Mouse (Mus musculus): ENCODE data around the gene Snx11. TPM values are rescaled to one million over a fixed set of nuclear protein-coding genes. Genes with fewer than 3 reads are reported as not detected.

The Snx11 gene
- polyA plus RNA-seq, 1 experiment: 31.1 TPM

GRCm38 (mm10) chr11:96746648-96747047 lies 30.7 kb downstream of the Snx11 start:
- TF ChIP-seq POLR2A (IDR thresholded peaks at IDR 0.05; ENCODE audit: low read depth, low read length) (no peak), CTCF (IDR thresholded peaks at IDR 0.05; ENCODE audit: borderline replicate concordance, insufficient read depth, low read length) (no peak)
- Histone ChIP-seq H3K4me3 (ENCODE audit: insufficient read depth, low read length) (peak overlapping the region; percentile 43), H3K4me1 (ENCODE audit: control insufficient read depth, insufficient read depth, low read length) (peaks cover 17% of the 10 kb centered on the region; the same call in 1 of the 2 replicates), H3K27ac (ENCODE audit: insufficient read depth, low read length) (peak overlapping the region; percentile 86)

- peaks cover 14% of the 10 kb centered on the region; the same call in 1 of the 2 replicates for H3K4me1 ChIP-seq (ENCODE audit: control insufficient read depth, insufficient read depth, low read length)
- TF ChIP-seq CTCF (IDR thresholded peaks at IDR 0.05; ENCODE audit: borderline replicate concordance, insufficient read depth, low read length) (no peak), POLR2A (IDR thresholded peaks at IDR 0.05; ENCODE audit: low read depth, low read length) (no peak)
- peak overlapping the region; percentile 24 for H3K4me3 ChIP-seq (ENCODE audit: insufficient read depth, low read length)
These were observed 33.5 kb downstream of the Snx11 start for GRCm38 (mm10) chr11:96743891-96744290.

GRCm38 (mm10) chr11:96743000-96743399 lies 34.4 kb downstream of the Snx11 start:
- TF ChIP-seq CTCF (IDR thresholded peaks at IDR 0.05; ENCODE audit: borderline replicate concordance, insufficient read depth, low read length) (no peak), POLR2A (IDR thresholded peaks at IDR 0.05; ENCODE audit: low read depth, low read length) (no peak)
- peaks cover 9% of the 10 kb centered on the region; the same call in 1 of the 2 replicates for H3K4me1 ChIP-seq (ENCODE audit: control insufficient read depth, insufficient read depth, low read length)
- H3K4me3 ChIP-seq (ENCODE audit: insufficient read depth, low read length): peak overlapping the region; percentile 24
- peak overlapping the region; percentile 4; the same call in 1 of the 2 replicates for H3K27ac ChIP-seq (ENCODE audit: insufficient read depth, low read length)

More at GRCm38 (mm10) chr11:96743891-96744290, 33.5 kb downstream of the Snx11 start:
- H3K27ac ChIP-seq (ENCODE audit: insufficient read depth, low read length): peak overlapping the region; percentile 64

DNA sequence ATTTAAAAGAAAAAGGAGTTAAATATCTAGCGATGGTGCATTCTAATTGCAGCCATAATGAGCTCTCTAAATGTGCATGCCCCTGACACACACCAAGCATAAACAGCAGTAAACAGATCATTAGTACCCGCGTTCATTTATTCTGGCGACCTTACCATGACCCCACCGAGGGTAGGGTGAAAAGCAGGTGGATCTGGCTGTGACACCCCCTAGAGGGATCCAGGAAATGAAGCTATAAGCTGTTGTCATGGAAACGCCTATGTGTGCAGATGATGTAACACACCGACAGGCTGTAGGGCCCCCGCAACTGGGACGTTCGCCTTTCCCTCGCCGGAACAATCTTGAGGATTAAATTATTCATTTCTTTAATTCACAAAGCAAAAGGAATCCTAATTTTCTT lies 35.4 kb downstream of the Snx11 start:
- no peak overlapping the region for H3K4me3 ChIP-seq (ENCODE audit: insufficient read depth, low read length)
- TF ChIP-seq POLR2A (IDR thresholded peaks at IDR 0.05; ENCODE audit: low read depth, low read length) (no peak), CTCF (IDR thresholded peaks at IDR 0.05; ENCODE audit: borderline replicate concordance, insufficient read depth, low read length) (no peak)
- H3K4me1 ChIP-seq (ENCODE audit: control insufficient read depth, insufficient read depth, low read length): peaks cover 9% of the 10 kb centered on the region; the same call in 1 of the 2 replicates
- H3K27ac ChIP-seq (ENCODE audit: insufficient read depth, low read length): no peak overlapping the region

GRCm38 (mm10) chr11:96740796-96741195 lies 36.6 kb downstream of the Snx11 start:
- TF ChIP-seq POLR2A (IDR thresholded peaks at IDR 0.05; ENCODE audit: low read depth, low read length) (no peak), CTCF (IDR thresholded peaks at IDR 0.05; ENCODE audit: borderline replicate concordance, insufficient read depth, low read length) (no peak)

DNA sequence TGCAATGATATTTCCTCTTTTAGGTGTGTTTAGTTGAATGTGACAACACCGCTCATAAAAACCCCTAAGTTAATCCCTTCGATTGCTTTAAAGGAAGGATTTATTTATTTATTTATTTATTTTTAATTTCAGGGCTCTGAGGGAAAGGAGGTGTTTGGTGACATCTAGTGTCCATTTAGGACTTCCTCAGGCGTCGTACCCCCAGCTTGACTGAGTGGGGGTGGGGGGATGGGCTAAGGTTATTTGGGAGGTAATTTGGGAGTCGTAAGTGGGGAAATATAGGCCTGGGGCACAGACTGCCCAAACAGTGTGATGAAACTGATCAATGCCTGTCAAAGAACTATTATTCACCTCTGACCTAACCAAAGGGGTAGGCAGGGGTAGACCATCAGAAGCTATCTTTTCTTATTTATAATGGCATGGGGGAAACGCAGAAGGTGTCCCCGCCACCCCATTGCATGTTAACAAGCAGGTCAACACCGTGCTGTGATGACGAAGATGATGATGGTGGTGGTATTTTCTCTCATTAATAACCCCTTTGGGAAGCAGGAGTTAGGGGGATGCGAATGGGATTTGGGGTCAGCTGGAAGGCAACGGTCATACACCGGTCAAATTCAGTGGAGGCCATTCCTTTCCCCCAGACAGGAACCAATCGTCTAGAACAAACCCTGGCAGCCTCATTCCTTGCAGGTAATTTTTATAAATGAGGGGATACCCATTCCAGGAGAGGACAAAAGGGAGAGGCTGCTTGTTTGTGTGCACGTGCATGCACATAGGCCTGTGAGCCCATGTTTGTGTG lies 39.5 kb downstream of the Snx11 start:
- no peak for TF ChIP-seq CTCF (IDR thresholded peaks at IDR 0.05; ENCODE audit: borderline replicate concordance, insufficient read depth, low read length)
- H3K4me1 ChIP-seq (ENCODE audit: control insufficient read depth, insufficient read depth, low read length): peaks cover 5% of the 10 kb centered on the region
- no peak overlapping the region for H3K27ac ChIP-seq (ENCODE audit: insufficient read depth, low read length)
- no peak overlapping the region for H3K4me3 ChIP-seq (ENCODE audit: insufficient read depth, low read length)

More at GRCm38 (mm10) chr11:96740796-96741195, 36.6 kb downstream of the Snx11 start:
- Histone ChIP-seq H3K4me3 (ENCODE audit: insufficient read depth, low read length) (no peak overlapping the region), H3K27ac (ENCODE audit: insufficient read depth, low read length) (no peak overlapping the region), H3K4me1 (ENCODE audit: control insufficient read depth, insufficient read depth, low read length) (peaks cover 11% of the 10 kb centered on the region; the same call in 1 of the 2 replicates)

DNA sequence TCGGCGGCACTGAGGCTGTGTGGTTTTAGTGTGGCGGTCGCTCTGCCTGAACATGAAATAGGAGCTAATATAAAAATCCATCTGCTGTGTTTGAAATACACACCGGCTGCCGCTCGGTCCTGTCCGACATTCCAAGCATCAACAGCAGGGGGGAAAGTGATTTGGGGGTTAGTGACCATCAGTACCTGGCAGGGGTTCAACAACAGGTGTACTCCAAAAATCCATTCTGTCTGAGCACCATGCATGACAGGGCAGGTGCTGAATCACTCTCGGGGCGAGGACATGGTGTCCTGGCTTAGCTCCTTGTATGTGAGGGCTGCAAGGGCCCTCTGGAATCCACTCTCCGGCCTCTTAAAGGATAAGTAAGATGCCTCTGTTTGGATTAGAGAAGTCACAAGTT lies 41.0 kb downstream of the Snx11 start:
- peak overlapping the region; percentile 32; the same call in 1 of the 2 replicates for H3K4me3 ChIP-seq (ENCODE audit: insufficient read depth, low read length)
- TF ChIP-seq CTCF (IDR thresholded peaks at IDR 0.05; ENCODE audit: borderline replicate concordance, insufficient read depth, low read length) (no peak), POLR2A (IDR thresholded peaks at IDR 0.05; ENCODE audit: low read depth, low read length) (no peak)
- no peak overlapping the region for H3K27ac ChIP-seq (ENCODE audit: insufficient read depth, low read length)
- H3K4me1 ChIP-seq (ENCODE audit: control insufficient read depth, insufficient read depth, low read length): peaks cover 8% of the 10 kb centered on the region

DNA sequence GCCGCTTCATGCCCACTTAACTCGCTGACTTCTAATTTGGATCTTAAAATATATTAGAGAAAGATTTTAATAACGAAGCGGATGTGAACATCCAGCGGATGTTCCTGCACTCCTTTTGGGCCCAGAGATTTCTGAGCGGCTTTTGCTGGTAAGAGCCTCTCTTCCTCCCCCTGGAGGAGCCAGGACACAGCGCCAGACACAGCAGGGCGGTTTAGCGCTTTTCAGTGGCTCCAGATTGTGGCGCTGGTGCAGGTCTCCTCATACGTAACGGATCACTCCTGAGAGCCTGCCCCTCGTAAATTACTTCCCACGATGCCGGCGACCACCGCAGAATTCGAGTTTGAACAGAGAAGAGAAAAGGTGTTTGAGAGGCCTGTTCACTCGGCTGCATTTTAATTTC lies 41.5 kb downstream of the Snx11 start:
- Histone ChIP-seq H3K4me1 (ENCODE audit: control insufficient read depth, insufficient read depth, low read length) (peaks cover 8% of the 10 kb centered on the region), H3K4me3 (ENCODE audit: insufficient read depth, low read length) (peak overlapping the region; percentile 32), H3K27ac (ENCODE audit: insufficient read depth, low read length) (no peak overlapping the region)
- TF ChIP-seq CTCF (IDR thresholded peaks at IDR 0.05; ENCODE audit: borderline replicate concordance, insufficient read depth, low read length) (peak; percentile 42; the same call in 1 of the 2 replicates), POLR2A (IDR thresholded peaks at IDR 0.05; ENCODE audit: low read depth, low read length) (no peak; the same call in 1 of the 2 replicates)

GRCm38 (mm10) chr11:96732657-96733056 lies 44.7 kb downstream of the Snx11 start:
- H3K27ac ChIP-seq (ENCODE audit: insufficient read depth, low read length): no peak overlapping the region
- H3K4me1 ChIP-seq (ENCODE audit: control insufficient read depth, insufficient read depth, low read length): peaks cover 8% of the 10 kb centered on the region; the same call in 1 of the 2 replicates
- TF ChIP-seq CTCF (IDR thresholded peaks at IDR 0.05; ENCODE audit: borderline replicate concordance, insufficient read depth, low read length) (no peak), POLR2A (IDR thresholded peaks at IDR 0.05; ENCODE audit: low read depth, low read length) (no peak)
- H3K4me3 ChIP-seq (ENCODE audit: insufficient read depth, low read length): no peak overlapping the region

- no peak for TF ChIP-seq POLR2A (IDR thresholded peaks at IDR 0.05; ENCODE audit: low read depth, low read length)
- TF ChIP-seq CTCF (IDR thresholded peaks at IDR 0.05; ENCODE audit: borderline replicate concordance, insufficient read depth, low read length): no peak
These were observed 47.0 kb downstream of the Snx11 start for GRCm38 (mm10) chr11:96730327-96730726.

More at GRCm38 (mm10) chr11:96730327-96730726, 47.0 kb downstream of the Snx11 start:
- H3K4me1 ChIP-seq (ENCODE audit: control insufficient read depth, insufficient read depth, low read length): peaks cover 11% of the 10 kb centered on the region
- no peak overlapping the region for H3K27ac ChIP-seq (ENCODE audit: insufficient read depth, low read length)
- H3K4me3 ChIP-seq (ENCODE audit: insufficient read depth, low read length): no peak overlapping the region

Measured in embryonic fibroblast, embryonic 13.5 days (primary cell).